Mouse (Mus musculus): ENCODE results near the gene Dbx1.

The Dbx1 gene

DNA sequence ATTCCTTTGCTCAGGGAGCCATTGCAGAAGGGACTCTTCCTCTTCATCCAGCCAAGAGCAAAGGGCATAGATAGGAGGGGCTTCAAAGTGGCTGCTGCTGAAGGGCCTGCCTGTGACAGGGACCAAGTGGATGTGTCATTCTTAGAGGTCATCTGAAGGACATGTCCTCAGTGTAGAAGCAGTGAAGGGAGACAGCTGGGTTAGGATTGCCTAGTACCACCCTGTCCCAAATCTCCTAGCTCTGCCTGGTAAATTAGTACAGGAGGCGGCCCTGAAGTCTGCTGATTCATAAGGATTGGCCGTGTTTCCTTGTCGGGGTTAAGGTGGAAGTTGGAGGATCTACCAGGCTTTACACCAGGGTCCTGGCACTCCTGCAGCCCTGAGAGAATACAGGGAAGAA, 36.7 kb downstream of the Dbx1 start:
- TF ChIP-seq GATA4 (IDR thresholded peaks at IDR 0.05; ENCODE audit: insufficient replicate concordance, low read length): no peak

DNA sequence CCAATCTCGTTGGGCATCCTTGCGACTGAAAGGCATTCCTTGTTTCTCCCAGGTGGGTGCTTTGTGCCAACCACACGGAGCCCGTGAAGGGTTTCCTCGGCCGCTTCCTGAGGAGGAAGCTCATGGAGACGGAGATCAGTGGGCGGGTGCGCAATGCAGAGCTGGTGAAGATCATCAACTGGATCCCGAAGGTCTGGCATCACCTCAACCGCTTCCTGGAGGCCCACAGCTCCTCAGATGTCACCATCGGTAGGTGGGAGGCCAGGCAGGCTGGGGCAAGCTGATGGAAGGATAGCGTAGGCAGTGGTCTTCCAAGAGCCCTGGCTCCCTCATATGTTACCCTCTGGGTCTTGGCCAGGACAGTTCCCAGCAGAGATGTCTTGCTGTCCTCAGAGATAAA, 38.4 kb downstream of the Dbx1 start:
- no peak for TF ChIP-seq GATA4 (IDR thresholded peaks at IDR 0.05; ENCODE audit: insufficient replicate concordance, low read length)

- TF ChIP-seq GATA4 (IDR thresholded peaks at IDR 0.05; ENCODE audit: insufficient replicate concordance, low read length): no peak
Observed at GRCm38 (mm10) chr7:49597776-49598175, 38.9 kb downstream of the Dbx1 start.

- TF ChIP-seq GATA4 (IDR thresholded peaks at IDR 0.05; ENCODE audit: insufficient replicate concordance, low read length): no peak
Observed at GRCm38 (mm10) chr7:49589635-49590034, 47.0 kb downstream of the Dbx1 start.

DNA sequence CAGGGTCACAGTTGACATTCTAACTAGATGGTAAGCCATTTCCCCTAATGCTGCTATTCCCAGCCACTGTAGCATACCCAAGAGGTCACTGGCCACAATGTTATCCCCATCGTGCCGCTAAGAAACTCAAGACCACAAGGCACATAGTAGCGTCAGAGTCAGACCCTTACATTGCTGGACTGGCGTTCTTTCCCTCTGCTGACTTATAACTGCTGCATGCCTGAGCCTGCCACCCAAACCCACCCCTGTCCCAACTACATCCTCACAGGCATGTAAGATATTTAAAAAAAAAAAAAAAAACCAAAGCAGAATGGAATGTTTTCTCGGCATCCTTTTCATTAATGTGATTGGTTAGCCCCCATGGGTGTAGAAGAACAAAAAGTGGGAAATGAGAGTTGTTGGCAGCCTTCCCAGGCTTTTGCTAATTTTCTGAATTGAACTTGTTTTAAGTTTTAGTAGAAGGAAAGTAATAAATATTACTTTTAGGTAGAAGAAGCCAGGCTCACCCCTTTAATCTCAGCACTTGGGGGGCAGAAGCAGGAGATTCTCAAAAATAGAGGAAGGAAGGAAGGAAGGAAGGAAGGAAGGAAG, 50.0 kb downstream of the Dbx1 start:
- no peak for TF ChIP-seq GATA4 (IDR thresholded peaks at IDR 0.05; ENCODE audit: insufficient replicate concordance, low read length)

GRCm38 (mm10) chr7:49583176-49583575, 53.5 kb downstream of the Dbx1 start:
- no peak for TF ChIP-seq GATA4 (IDR thresholded peaks at IDR 0.05; ENCODE audit: insufficient replicate concordance, low read length)

- TF ChIP-seq GATA4 (IDR thresholded peaks at IDR 0.05; ENCODE audit: insufficient replicate concordance, low read length): no peak
Observed at GRCm38 (mm10) chr7:49582551-49582950, 54.1 kb downstream of the Dbx1 start.

- no peak for TF ChIP-seq GATA4 (IDR thresholded peaks at IDR 0.05; ENCODE audit: insufficient replicate concordance, low read length)
Observed at GRCm38 (mm10) chr7:49581951-49582350, 54.7 kb downstream of the Dbx1 start.
